Mouse (Mus musculus) CH12.LX (cell line): ENCODE measurements around the gene Rabep1. TPM values are rescaled to one million over a fixed set of nuclear protein-coding genes. Genes with fewer than 3 reads are reported as not detected.

ENCODE experiments used
- DNase-seq: peaks from one replicate; pipeline ENCODE4 v3.0.0-alpha.2; 2013; ENCODE audit errors: extremely low read depth
- H3K27ac ChIP-seq: 2 replicates; pipeline ENCODE4 v1.5.1; 2012; ENCODE audit warnings: low read depth, mild to moderate bottlenecking, control low read depth, moderate library complexity; ENCODE audit not compliant: insufficient read depth
- H3K27me3 ChIP-seq: replicated peaks from 2 replicates; pipeline ENCODE3; 2012; ENCODE audit warnings: inconsistent platforms
- H3K36me3 ChIP-seq, 2 experiments: replicated peaks in 1 of 2; 2 replicates each; pipeline versions ENCODE3 to v1.6.1; 2012; ENCODE audit warnings: inconsistent platforms in 1 of 2, low read length in 1 of 2, mild to moderate bottlenecking in 1 of 2, mixed read lengths in 1 of 2, moderate library complexity in 1 of 2; ENCODE audit not compliant: control insufficient read depth in 1 of 2, insufficient read depth in 1 of 2
- H3K4me1 ChIP-seq, 2 experiments: 2 replicates each; pipeline ENCODE4 v1.6.1; 2012; ENCODE audit warnings: inconsistent platforms in 1 of 2, moderate library complexity in 1 of 2; ENCODE audit not compliant: insufficient read depth in 2 of 2, control insufficient read depth in 1 of 2
- H3K4me2 ChIP-seq: 2 replicates; pipeline ENCODE4 v1.6.1; 2012; ENCODE audit warnings: low read depth, mild to moderate bottlenecking, control low read depth; ENCODE audit not compliant: poor library complexity, insufficient read depth, severe bottlenecking
- H3K4me3 ChIP-seq, 3 experiments: fragments of 150-350 bp in 1 of 3; sonication (generic) in 1 of 3; replicated peaks in 1 of 3; 2 replicates each; pipeline versions ENCODE3 to v1.5.1; 2011 to 2012; ENCODE audit warnings: low read depth in 2 of 3, low read length in 2 of 3, mild to moderate bottlenecking in 2 of 3, moderate library complexity in 2 of 3, control low read depth in 1 of 3, improper control_type of control experiment in 1 of 3, inconsistent platforms in 1 of 3, mixed read lengths in 1 of 3; ENCODE audit not compliant: poor library complexity in 1 of 3
- H3K79me2 ChIP-seq: replicated peaks from 2 replicates; pipeline ENCODE4 v1.6.1; 2012; ENCODE audit warnings: mild to moderate bottlenecking, moderate library complexity; ENCODE audit not compliant: control insufficient read depth, poor library complexity, insufficient read depth, severe bottlenecking; ENCODE audit errors: extremely low read depth
- H3K9ac ChIP-seq: 2 replicates; pipeline ENCODE4 v1.6.1; 2012; ENCODE audit warnings: low read depth, mild to moderate bottlenecking, control low read depth, moderate library complexity; ENCODE audit not compliant: insufficient read depth
- H3K9me3 ChIP-seq: replicated peaks from 2 replicates; pipeline ENCODE3; 2012; ENCODE audit warnings: low read length, inconsistent platforms, mixed read lengths
- CHD2 ChIP-seq: IDR thresholded peaks from 2 replicates; pipeline ENCODE4 v1.6.1; 2011; ENCODE audit warnings: low read length, improper control_type of control experiment
- CTCF ChIP-seq, 2 experiments: IDR thresholded peaks in 1 of 2; conservative IDR thresholded peaks in 1 of 2; 2 replicates each; pipeline ENCODE4 v1.5.1; 2011 to 2012; ENCODE audit warnings: low read depth in 2 of 2, low read length in 2 of 2, improper control_type of control experiment in 1 of 2, inconsistent platforms in 1 of 2, mild to moderate bottlenecking in 1 of 2, moderate library complexity in 1 of 2
- E2F4 ChIP-seq: IDR thresholded peaks from 2 replicates; pipeline ENCODE4 v1.6.1; 2011; ENCODE audit warnings: low read depth, low read length, improper control_type of control experiment; ENCODE audit not compliant: insufficient replicate concordance
- ELF1 ChIP-seq: IDR thresholded peaks from 2 replicates; pipeline ENCODE4 v1.6.1; 2014; ENCODE audit warnings: low read depth, mild to moderate bottlenecking, inconsistent platforms, low read length, improper control_type of control experiment
- EP300 ChIP-seq: IDR thresholded peaks from 2 replicates; pipeline ENCODE4 v1.6.1; 2011; ENCODE audit warnings: low read length, improper control_type of control experiment
- ETS1 ChIP-seq: conservative IDR thresholded peaks from 2 replicates; pipeline ENCODE4 v1.6.1; 2012; ENCODE audit warnings: low read depth, mild to moderate bottlenecking, inconsistent platforms, low read length, improper control_type of control experiment, moderate library complexity
- GABPA ChIP-seq: IDR thresholded peaks from 2 replicates; pipeline ENCODE4 v1.6.1; 2012; ENCODE audit warnings: low read depth, low read length, improper control_type of control experiment, inconsistent platforms; ENCODE audit not compliant: insufficient replicate concordance
- HCFC1 ChIP-seq: IDR thresholded peaks from 2 replicates; pipeline ENCODE4 v1.6.1; 2012; ENCODE audit warnings: low read depth, mild to moderate bottlenecking, inconsistent platforms, low read length, improper control_type of control experiment
- IRF4 ChIP-seq: IDR thresholded peaks from 2 replicates; pipeline ENCODE4 v1.6.1; 2014; ENCODE audit warnings: low read depth, mild to moderate bottlenecking, inconsistent platforms, low read length, improper control_type of control experiment
- JUN ChIP-seq: IDR thresholded peaks from 2 replicates; pipeline ENCODE4 v1.6.1; 2011; ENCODE audit warnings: low read depth, mild to moderate bottlenecking, low read length, improper control_type of control experiment, moderate library complexity; ENCODE audit not compliant: insufficient read depth
- JUND ChIP-seq: conservative IDR thresholded peaks from 2 replicates; pipeline ENCODE4 v1.6.1; 2011; ENCODE audit warnings: low read depth, low read length, improper control_type of control experiment
- KAT2A ChIP-seq: IDR thresholded peaks from 2 replicates; pipeline ENCODE4 v1.6.1; 2012; ENCODE audit warnings: low read length, improper control_type of control experiment, inconsistent platforms; ENCODE audit not compliant: insufficient replicate concordance
- MAFK ChIP-seq: IDR thresholded peaks from 2 replicates; pipeline ENCODE4 v1.6.1; 2011; ENCODE audit warnings: low read length, improper control_type of control experiment; ENCODE audit not compliant: insufficient replicate concordance
- MAX ChIP-seq: IDR thresholded peaks from 2 replicates; pipeline ENCODE4 v1.6.1; 2011; ENCODE audit warnings: low read length, improper control_type of control experiment
- MAZ ChIP-seq: IDR thresholded peaks from 2 replicates; pipeline ENCODE4 v1.6.1; 2012; ENCODE audit warnings: low read depth, mild to moderate bottlenecking, inconsistent platforms, low read length, improper control_type of control experiment, moderate library complexity
- MEF2A ChIP-seq: IDR thresholded peaks from 2 replicates; pipeline ENCODE4 v1.6.1; 2014; ENCODE audit warnings: low read depth, mild to moderate bottlenecking, inconsistent platforms, low read length, improper control_type of control experiment, borderline replicate concordance
- MXI1 ChIP-seq: IDR thresholded peaks from 2 replicates; pipeline ENCODE4 v1.6.1; 2011; ENCODE audit warnings: mild to moderate bottlenecking, low read depth, low read length, improper control_type of control experiment
- MYC ChIP-seq: IDR thresholded peaks from 2 replicates; pipeline ENCODE4 v1.6.1; 2011; ENCODE audit warnings: low read depth, mild to moderate bottlenecking, improper control_type of control experiment, low read length
- NELFE ChIP-seq: IDR thresholded peaks from 2 replicates; pipeline ENCODE4 v1.6.1; 2011; ENCODE audit warnings: low read depth, low read length, improper control_type of control experiment
- NRF1 ChIP-seq: IDR thresholded peaks from 2 replicates; pipeline ENCODE4 v1.6.1; 2014; ENCODE audit warnings: low read depth, mild to moderate bottlenecking, inconsistent platforms, low read length, improper control_type of control experiment, moderate library complexity
- PAX5 ChIP-seq: IDR thresholded peaks from 2 replicates; pipeline ENCODE4 v1.6.1; 2012; ENCODE audit warnings: low read length, inconsistent platforms, mixed read lengths
- POLR2AphosphoS2 ChIP-seq: IDR thresholded peaks from 2 replicates; pipeline ENCODE4 v1.6.1; 2011; ENCODE audit warnings: low read depth, low read length, improper control_type of control experiment
- RAD21 ChIP-seq: IDR thresholded peaks from 2 replicates; pipeline ENCODE4 v1.6.1; 2011; ENCODE audit warnings: low read depth, mild to moderate bottlenecking, low read length, improper control_type of control experiment, moderate library complexity
- RCOR1 ChIP-seq: conservative IDR thresholded peaks from 2 replicates; pipeline ENCODE4 v1.6.1; 2012; ENCODE audit warnings: low read depth, mild to moderate bottlenecking, inconsistent platforms, low read length, improper control_type of control experiment
- SIN3A ChIP-seq: IDR thresholded peaks from 2 replicates; pipeline ENCODE4 v1.6.1; 2012; ENCODE audit warnings: low read length, improper control_type of control experiment, inconsistent platforms
- SMC3 ChIP-seq: IDR thresholded peaks from 2 replicates; pipeline ENCODE4 v1.6.1; 2011; ENCODE audit warnings: low read depth, low read length, improper control_type of control experiment
- TCF12 ChIP-seq: IDR thresholded peaks from 2 replicates; pipeline ENCODE4 v1.6.1; 2014; ENCODE audit warnings: low read depth, mild to moderate bottlenecking, inconsistent platforms, low read length, improper control_type of control experiment
- USF1 ChIP-seq: IDR thresholded peaks from 2 replicates; pipeline ENCODE4 v1.6.1; 2014; ENCODE audit warnings: low read depth, mild to moderate bottlenecking, inconsistent platforms, low read length, improper control_type of control experiment
- USF2 ChIP-seq: conservative IDR thresholded peaks from 2 replicates; pipeline ENCODE4 v1.6.1; 2011; ENCODE audit warnings: low read depth, low read length, improper control_type of control experiment
- ZC3H11A ChIP-seq: IDR thresholded peaks from 2 replicates; pipeline ENCODE4 v1.6.1; 2012; ENCODE audit warnings: low read depth, mild to moderate bottlenecking, inconsistent platforms, low read length, improper control_type of control experiment
- ZKSCAN1 ChIP-seq: IDR thresholded peaks from 2 replicates; pipeline ENCODE4 v1.6.1; 2012; ENCODE audit warnings: low read depth, inconsistent platforms, low read length, improper control_type of control experiment, borderline replicate concordance
- ZNF384 ChIP-seq: IDR thresholded peaks from 2 replicates; pipeline ENCODE4 v1.6.1; 2012; ENCODE audit warnings: low read depth, low read length, improper control_type of control experiment, inconsistent platforms
- dilution Hi-C: fragments of 300-500 bp; cut with MboI; formaldehyde crosslinking; loops from 2 replicates; pipeline ENCODE4 v1.14.3; 2020; ENCODE audit warnings: low sequenced_read_pairs; ENCODE audit not compliant: extremely low pct_unique_long_range_greater_than_20kb, extremely low pct_ligation_motif_present
- in situ Hi-C: fragments of 300-500 bp; cut with MboI; formaldehyde crosslinking; loops from 3 replicates; pipeline ENCODE4 v1.14.3; 2019; ENCODE audit warnings: low sequenced_read_pairs, low pct_ligation_motif_present, low pct_unique_long_range_greater_than_20kb, mixed read lengths
- polyA plus RNA-seq: library from polyadenylated mRNA; unstranded; fragments of >175 nt; gene quantifications from 2 replicates; pipeline ENCODE4 v1.2.1, GENCODE M21; 2012; ENCODE audit warnings: low read depth; ENCODE audit not compliant: insufficient read length
- total RNA-seq, 2 experiments: library from RNA; depleted of rRNA; stranded (reverse); fragments of 300-350 nt in 1 of 2; fragments of >200 nt in 1 of 2; gene quantifications; 2 replicates each; pipeline ENCODE4 v1.2.3; 2012 to 2014

The Rabep1 gene
- total and polyA plus RNA-seq, 3 experiments, result 22.3 to 28.3 (median 26.1) TPM

DNA sequence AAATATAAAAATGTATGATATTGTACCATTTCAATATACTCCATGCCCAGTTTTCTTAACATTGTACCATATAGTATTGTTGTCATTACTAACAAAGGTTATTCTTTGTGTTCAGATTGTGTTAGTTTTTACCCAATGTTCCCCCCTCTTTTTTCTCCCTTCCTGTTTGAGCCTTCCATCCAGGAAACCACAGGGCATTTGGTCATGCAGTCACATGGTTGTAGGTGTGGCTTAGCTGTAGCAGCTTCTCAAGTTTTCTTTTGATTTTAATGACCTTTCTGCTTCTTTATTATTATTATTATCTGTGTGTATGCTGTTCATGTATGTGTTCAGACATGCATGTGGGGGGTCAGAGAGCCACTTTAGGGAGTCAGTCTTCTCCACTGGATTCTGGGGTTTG lies 47.0 kb downstream of the Rabep1 start:
- Histone ChIP-seq H3K4me1 (peaks cover 0 to 27% of the 10 kb centered on the region in 2 experiments; a peak in 2 of 4 replicates), H3K4me2 (no peak overlapping the region), H3K9ac (no peak overlapping the region), H3K79me2 (no peaks in the 10 kb centered on the region), H3K9me3 (peaks cover 10% of the 10 kb centered on the region), H3K4me3 (no peak overlapping the region), H3K36me3 (peaks cover 21 to 75% of the 10 kb centered on the region in 2 experiments), H3K27ac (no peak overlapping the region), H3K27me3 (no peaks in the 10 kb centered on the region)
- in situ Hi-C loops, result no loop called here
- peak; percentile 26 for DNase-seq
- dilution Hi-C loops, result no loop called here
- no peak for TF ChIP-seq ZNF384
- peak; percentile 16; the same call in 1 of the 2 replicates for TF ChIP-seq USF1
- no peak for TF ChIP-seq GABPA

- H3K36me3 ChIP-seq, result peaks cover 22 to 54% of the 10 kb centered on the region in 2 experiments
- in situ Hi-C loops, result no loop called here
- peak; percentile 75 for DNase-seq
- TF ChIP-seq MAX (no peak), E2F4 (no peak), POLR2AphosphoS2 (no peak), MEF2A (peak; percentile 69), USF1 (no peak), HCFC1 (peak; percentile 27; the same call in 1 of the 2 replicates), ZNF384 (peak; percentile 45; the same call in 1 of the 2 replicates), MAFK (0 out of 2 replicates have a peak, but pooled peaks have one; percentile 40), MAZ (no peak), CTCF (conservative IDR thresholded peaks at IDR 0.05 in 1 of 2, IDR thresholded peaks at IDR 0.05 in 1 of 2; ENCODE audit: low read depth in 2 of 2, low read length in 2 of 2) (no peak), CHD2 (no peak), JUND (no peak), ZC3H11A (no peak), NELFE (no peak), RAD21 (no peak), RCOR1 (no peak), USF2 (no peak), SMC3 (no peak), EP300 (peak; percentile 96), IRF4 (peak; percentile 89), ELF1 (0 out of 2 replicates have a peak, but pooled peaks have one; percentile 52), PAX5 (no peak), TCF12 (peak; percentile 52), NRF1 (no peak), ETS1 (no peak), GABPA (no peak), ZKSCAN1 (no peak), SIN3A (no peak), MYC (no peak), MXI1 (no peak), JUN (peak; percentile 29; the same call in 1 of the 2 replicates), KAT2A (no peak)
Measured at GRCm38 (mm10) chr11:70897680-70898079, 53.1 kb downstream of the Rabep1 start.

More at GRCm38 (mm10) chr11:70897680-70898079, 53.1 kb downstream of the Rabep1 start:
- Histone ChIP-seq H3K4me1 (peaks cover 6 to 32% of the 10 kb centered on the region in 2 experiments; a peak in 3 of 4 replicates), H3K9me3 (peaks cover 10% of the 10 kb centered on the region), H3K27ac (peak overlapping the region; percentile 50), H3K4me2 (peak overlapping the region; percentile 18), H3K27me3 (no peaks in the 10 kb centered on the region), H3K79me2 (0 out of 2 replicates have a peak, but pooled peaks cover 2% of the 10 kb centered on the region), H3K9ac (peak overlapping the region; percentile 16; the same call in 1 of the 2 replicates), H3K4me3 (no peak overlapping the region)
- dilution Hi-C loops, result no loop called here
